ENCODE assay signal across 8 mouse cellular contexts in genomic region chr5:103910748-103911409, GRCm38 (mm10). TPM values are rescaled to one million over a fixed set of nuclear protein-coding genes. Genes with fewer than 3 reads are reported as not detected.
A peak's percentile ranks its signal among the peaks of the same experiment; 100 is the strongest.
DNase-seq lines count a peak whose midpoint lies in the region; ATAC-seq and TF ChIP-seq lines count a peak whose summit lies in the region.

Gene Klhl8, minus strand, starts transcription at chr5:103911259.

- H3K9me3 ChIP-seq in heart, embryonic 10.5 days = no peaks in the 10 kb centered on the region
- no peaks in the 10 kb centered on the region for H3K9me3 ChIP-seq in kidney, embryonic 15.5 days (replicated peaks)
- H3K9me3 ChIP-seq in limb, embryonic 15.5 days = no peaks in the 10 kb centered on the region
- H3K9me3 ChIP-seq in midbrain, postnatal 0 days (ENCODE audit: low read length) = no peaks in the 10 kb centered on the region

- H3K4me2 ChIP-seq in kidney, embryonic 15.5 days = peak within 1 kb of the TSS; percentile 89
- peak within 1 kb of the TSS; percentile 74 for H3K4me2 ChIP-seq in limb, embryonic 15.5 days
- peak within 1 kb of the TSS; percentile 69 for H3K4me2 ChIP-seq in midbrain, postnatal 0 days (ENCODE audit: low read depth, low read length, poor library complexity, severe bottlenecking)

- no peak within 1 kb of the TSS for H3K27ac ChIP-seq in embryonic fibroblast, embryonic 13.5 days (ENCODE audit: insufficient read depth, low read length)
- H3K27ac ChIP-seq in heart, embryonic 10.5 days = peak within 1 kb of the TSS; percentile 92
- H3K27ac ChIP-seq in kidney, embryonic 15.5 days = peak within 1 kb of the TSS; percentile 19; the same call in 1 of the 2 replicates
- 0 out of 2 replicates have a peak within 1 kb of the TSS, but pooled peaks have one; percentile 43 for H3K27ac ChIP-seq in limb, embryonic 15.5 days
- peak within 1 kb of the TSS; percentile 73 for H3K27ac ChIP-seq in midbrain, postnatal 0 days (ENCODE audit: low read depth, low read length)

- peak within 1 kb of the TSS; percentile 82 for H3K9ac ChIP-seq in kidney, embryonic 15.5 days
- peak within 1 kb of the TSS; percentile 82 for H3K9ac ChIP-seq in limb, embryonic 15.5 days
- H3K9ac ChIP-seq in midbrain, postnatal 0 days (replicated peaks; ENCODE audit: low read length, poor library complexity, severe bottlenecking) = peak within 1 kb of the TSS; percentile 88

- no peak for TF ChIP-seq CTCF in embryonic fibroblast, embryonic 13.5 days (IDR thresholded peaks at IDR 0.05; ENCODE audit: borderline replicate concordance, insufficient read depth, low read length)
- TF ChIP-seq CTCF in midbrain, postnatal 0 days (IDR thresholded peaks at IDR 0.05) = no peak

- H3K4me1 ChIP-seq in embryonic fibroblast, embryonic 13.5 days (ENCODE audit: control insufficient read depth, insufficient read depth, low read length) = no peaks in the 10 kb centered on the region
- peaks cover 12% of the 10 kb centered on the region for H3K4me1 ChIP-seq in heart, embryonic 10.5 days
- H3K4me1 ChIP-seq in kidney, embryonic 15.5 days = peaks cover 7% of the 10 kb centered on the region
- peaks cover 9% of the 10 kb centered on the region for H3K4me1 ChIP-seq in limb, embryonic 15.5 days
- 0 out of 2 replicates have a peak, but pooled peaks cover 5% of the 10 kb centered on the region for H3K4me1 ChIP-seq in midbrain, postnatal 0 days (ENCODE audit: insufficient read depth, low read length)

- under 1% methylated on average over 73 of the region's 86 CpGs for WGBS in heart, embryonic 10.5 days
- WGBS in kidney, embryonic 15.5 days = under 1% methylated on average over 85 of the region's 86 CpGs
- WGBS in limb, embryonic 15.5 days = under 1% methylated on average over 78 of the region's 86 CpGs
- WGBS in midbrain, postnatal 0 days = under 1% methylated on average over 48 of the region's 86 CpGs

- H3K4me3 ChIP-seq in embryonic fibroblast, embryonic 13.5 days (ENCODE audit: insufficient read depth, low read length) = peak within 1 kb of the TSS; percentile 57
- H3K4me3 ChIP-seq in heart, embryonic 10.5 days = peak within 1 kb of the TSS; percentile 85
- peak within 1 kb of the TSS; percentile 90 for H3K4me3 ChIP-seq in kidney, embryonic 15.5 days (replicated peaks)
- H3K4me3 ChIP-seq in limb, embryonic 15.5 days = peak within 1 kb of the TSS; percentile 89
- peak within 1 kb of the TSS; percentile 91 for H3K4me3 ChIP-seq in midbrain, postnatal 0 days (ENCODE audit: low read depth, low read length)

- H3K27me3 ChIP-seq in heart, embryonic 10.5 days (ENCODE audit: insufficient read depth, poor library complexity, severe bottlenecking) = no peaks in the 10 kb centered on the region
- H3K27me3 ChIP-seq in kidney, embryonic 15.5 days = no peaks in the 10 kb centered on the region
- no peaks in the 10 kb centered on the region for H3K27me3 ChIP-seq in limb, embryonic 15.5 days
- no peaks in the 10 kb centered on the region for H3K27me3 ChIP-seq in midbrain, postnatal 0 days (ENCODE audit: insufficient read depth, low read length)

- peak; percentile 75 to 80 for DNase-seq in B cell, adult 2 months
- peak; percentile 95 for DNase-seq in brain, adult 2 months (ENCODE audit: low read depth, low spot score)
- DNase-seq in heart, embryonic 10.5 days (ENCODE audit: low spot score) = peak; percentile 93
- peak; percentile 93 for DNase-seq in midbrain, postnatal 0 days (ENCODE audit: low spot score)
- peak; percentile 64 to 86 for DNase-seq in spleen, postnatal 10 days (ENCODE audit: low spot score in 2 of 2)

- ATAC-seq in kidney, embryonic 15.5 days (replicated peaks; ENCODE audit: low FRiP score) = peak; percentile 98
- peak; percentile 93 for ATAC-seq in limb, embryonic 15.5 days (ENCODE audit: insufficient number of reproducible peaks, low FRiP score, low TSS enrichment, low read depth)
- ATAC-seq in midbrain, postnatal 0 days (ENCODE audit: low FRiP score) = peak; percentile 96

- peak; percentile 57; the same call in 1 of the 2 replicates for TF ChIP-seq POLR2A in embryonic fibroblast, embryonic 13.5 days (IDR thresholded peaks at IDR 0.05; ENCODE audit: low read depth, low read length)

- no peaks in the 10 kb centered on the region for H3K36me3 ChIP-seq in heart, embryonic 10.5 days
- no peaks in the 10 kb centered on the region for H3K36me3 ChIP-seq in kidney, embryonic 15.5 days
- H3K36me3 ChIP-seq in limb, embryonic 15.5 days = no peaks in the 10 kb centered on the region
- H3K36me3 ChIP-seq in midbrain, postnatal 0 days (ENCODE audit: insufficient read depth, low read length) = no peaks in the 10 kb centered on the region

RNA-seq across cellular contexts. Expression of gene Klhl8, which starts in this region (rescaled TPM):
- 4.9 and 5.1 TPM in 2 replicates for polyA plus RNA-seq in embryonic fibroblast, embryonic 13.5 days (2011; ENCODE audit: insufficient read length, low read depth, missing spikeins)
- polyA plus RNA-seq in heart, embryonic 10.5 days (2016; fragmentation: Nextera tagmentation; extraction: Ambion mirVana) = 7.2 and 9.3 TPM in 2 replicates
- 11.0 and 11.7 TPM in 2 replicates for polyA plus RNA-seq in kidney, embryonic 15.5 days (2015; fragmentation: Nextera tagmentation; extraction: Ambion mirVana)
- 13.7 and 15.5 TPM in 2 replicates for polyA plus RNA-seq in limb, embryonic 15.5 days (2015; fragmentation: Nextera tagmentation; extraction: Ambion mirVana)
- total RNA-seq in midbrain, postnatal 0 days (2014; rRNA removed) = 44.6 and 46.7 TPM in 2 replicates
- 39.5 and 41.5 TPM in 2 replicates for polyA plus RNA-seq in midbrain, postnatal 0 days (2015; fragmentation: Nextera tagmentation; extraction: Ambion mirVana)
